Comparison of ENCODE assay signal across 10 mouse cellular contexts in the genomic region with DNA sequence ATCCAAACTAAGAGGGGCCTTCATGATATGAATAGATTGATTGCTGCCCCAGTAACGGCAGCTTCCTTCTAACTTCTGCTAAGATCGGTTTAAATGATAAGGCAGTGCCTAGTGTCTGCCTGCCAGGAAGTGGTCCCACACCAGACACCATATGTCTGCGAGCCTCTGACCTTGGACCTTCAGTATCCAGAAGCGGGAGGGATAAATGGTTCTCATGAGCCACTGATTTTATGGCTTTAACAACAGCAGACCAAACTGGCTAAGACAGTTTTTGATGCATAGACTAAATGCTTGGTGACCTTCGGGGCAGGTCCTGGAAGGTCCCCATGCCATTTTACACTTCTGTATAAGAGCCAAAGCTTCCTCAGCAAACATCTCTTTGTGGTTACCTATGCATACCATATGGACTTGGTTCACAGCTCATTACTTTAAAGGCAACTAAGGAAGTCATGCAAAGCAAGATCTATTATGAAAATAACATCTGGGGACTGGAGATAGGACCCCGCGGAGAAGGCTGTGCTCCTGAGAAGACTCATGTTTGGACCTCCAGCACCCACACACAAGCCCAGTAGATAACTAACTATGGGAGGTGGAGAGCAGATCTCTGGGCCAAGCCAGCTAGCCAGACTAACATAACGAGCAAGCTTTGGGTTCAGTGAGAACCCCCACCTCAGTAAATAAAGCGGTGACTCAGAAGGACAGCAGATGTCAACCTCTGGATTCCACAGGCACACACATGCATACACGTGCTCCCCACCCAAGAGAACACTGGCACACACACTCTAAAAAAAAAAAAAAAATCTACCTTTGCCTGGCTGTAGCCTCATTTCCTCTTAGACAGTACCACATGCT. TPM values are rescaled to one million over a fixed set of nuclear protein-coding genes. Genes with fewer than 3 reads are reported as not detected.
DNase-seq lines count a peak whose midpoint lies in the region; ATAC-seq and TF ChIP-seq lines count a peak whose summit lies in the region.
"Had no signal": no experiment of that assay in that cellular context is flagged by ENCODE, and none has a peak within 500 bp of the region (broad histone marks: within the 10 kb centered on the region; RNA-seq: fewer than 3 reads in every experiment).

No protein-coding gene starts in this region.

- H3K4me1 ChIP-seq in stomach, embryonic 16.5 days (ENCODE audit: control insufficient read depth, insufficient read depth, low read length) = peaks cover 19% of the 10 kb centered on the region
- no peaks in the 10 kb centered on the region for H3K4me1 ChIP-seq in forebrain, embryonic 13.5 days

- ATAC-seq in common myeloid progenitor, adult 5-6 weeks (replicated peaks; ENCODE audit: low read depth, poor library complexity, severe bottlenecking) = peak; percentile 54
- ATAC-seq in stomach, embryonic 16.5 days (ENCODE audit: insufficient read depth, low FRiP score) = no peak
- ATAC-seq in forebrain, embryonic 13.5 days = no peak

- H3K27me3 ChIP-seq in stomach, embryonic 16.5 days (ENCODE audit: control insufficient read depth, insufficient read depth, low read length) = no peaks in the 10 kb centered on the region
- H3K27me3 ChIP-seq in forebrain, embryonic 13.5 days = no peaks in the 10 kb centered on the region

- 0 out of 2 replicates have a peak, but pooled peaks cover 3% of the 10 kb centered on the region for H3K9me3 ChIP-seq in stomach, embryonic 16.5 days (replicated peaks; ENCODE audit: control insufficient read depth, low read length)
- no peaks in the 10 kb centered on the region for H3K9me3 ChIP-seq in forebrain, embryonic 13.5 days (replicated peaks)

- H3K27ac ChIP-seq in layer of hippocampus, adult 2 months = peak overlapping the region; percentile 3
- peak overlapping the region; percentile 33; the same call in 1 of the 2 replicates for H3K27ac ChIP-seq in stomach, embryonic 16.5 days (ENCODE audit: low read length)
- H3K27ac ChIP-seq in forebrain, embryonic 13.5 days = no peak overlapping the region

- no peak for DNase-seq in layer of hippocampus, adult 2 months (ENCODE audit: low spot score in 2 of 2)
- DNase-seq in layer of hippocampus, adult 9-11 months = no peak
- DNase-seq in liver = peak; percentile 53
- DNase-seq in ovary, adult 18-20 months (ENCODE audit: low spot score) = no peak
- no peak for DNase-seq in lung, postnatal 14 days
- DNase-seq: layer of hippocampus, postnatal 36 days had no signal

- no peak for TF ChIP-seq CTCF in layer of hippocampus, adult 2 months (conservative IDR thresholded peaks at IDR 0.05)

- H3K4me3 ChIP-seq in layer of hippocampus, adult 2 months = no peak overlapping the region
- no peak overlapping the region for H3K4me3 ChIP-seq in stomach, embryonic 16.5 days (replicated peaks; ENCODE audit: low read length)
- no peak overlapping the region for H3K4me3 ChIP-seq in forebrain, embryonic 13.5 days
- H3K4me3 ChIP-seq: forebrain, embryonic 10.5 days had no signal

- H3K4me2 ChIP-seq in stomach, embryonic 16.5 days (ENCODE audit: low read depth, low read length) = no peak overlapping the region
- H3K4me2 ChIP-seq in forebrain, embryonic 13.5 days = no peak overlapping the region

- no peaks in the 10 kb centered on the region for H3K36me3 ChIP-seq in stomach, embryonic 16.5 days (ENCODE audit: control insufficient read depth, insufficient read depth, low read length)
- no peaks in the 10 kb centered on the region for H3K36me3 ChIP-seq in forebrain, embryonic 13.5 days (ENCODE audit: poor library complexity, severe bottlenecking)

- WGBS in stomach, embryonic 16.5 days = 53% methylated on average over 10 of the region's 10 CpGs
- WGBS in forebrain, embryonic 13.5 days = 94% methylated on average over 10 of the region's 10 CpGs

- peak overlapping the region; percentile 21; the same call in 1 of the 2 replicates for H3K9ac ChIP-seq in stomach, embryonic 16.5 days (ENCODE audit: low read length)
- H3K9ac ChIP-seq in forebrain, embryonic 13.5 days = no peak overlapping the region

RNA-seq across cellular contexts. Expression of a gene that starts 26.5 kb away (rescaled TPM):
- total RNA-seq in layer of hippocampus, adult 2 months (2021) = 100 to 1,000 TPM; 113 to 120 TPM
- 43.4 and 54.3 TPM in 2 replicates for total RNA-seq in common myeloid progenitor, adult 5-6 weeks (2017)
- 34.6 and 36.8 TPM in 2 replicates for polyA plus RNA-seq in stomach, embryonic 16.5 days (2015; fragmentation: Nextera tagmentation; extraction: Ambion mirVana)
- 12.5 and 12.7 TPM in 2 replicates for polyA plus RNA-seq in forebrain, embryonic 13.5 days (2015; fragmentation: Nextera tagmentation; extraction: Ambion mirVana)

RNA-seq across cellular contexts. Expression of a gene that starts 36.8 kb away (rescaled TPM):
- total RNA-seq in layer of hippocampus, adult 2 months (2021) = 10 to 100 TPM; 50.5 to 53.1 TPM
- total RNA-seq in common myeloid progenitor, adult 5-6 weeks (2017) = 13.7 and 15.1 TPM in 2 replicates
- 34.8 and 39.3 TPM in 2 replicates for polyA plus RNA-seq in stomach, embryonic 16.5 days (2015; fragmentation: Nextera tagmentation; extraction: Ambion mirVana)
- 28.6 and 34.3 TPM in 2 replicates for polyA plus RNA-seq in forebrain, embryonic 13.5 days (2015; fragmentation: Nextera tagmentation; extraction: Ambion mirVana)
